24 mouse cellular contexts compared by ENCODE assay signal in genomic region chr11:37031305-37032055, GRCm38 (mm10).
DNase-seq lines count a peak whose midpoint lies in the region; ATAC-seq and TF ChIP-seq lines count a peak whose summit lies in the region.
"Had no signal": no experiment of that assay in that cellular context is flagged by ENCODE, and none has a peak within 500 bp of the region (broad histone marks: within the 10 kb centered on the region; RNA-seq: fewer than 3 reads in every experiment).

No protein-coding gene starts in this region.

- no peaks in the 10 kb centered on the region for H3K9me3 ChIP-seq in forebrain, embryonic 11.5 days (ENCODE audit: control insufficient read depth, low read length)
- H3K9me3 ChIP-seq in forebrain, embryonic 16.5 days (ENCODE audit: control insufficient read depth, low read length): no peaks in the 10 kb centered on the region
- no peaks in the 10 kb centered on the region for H3K9me3 ChIP-seq in ES-E14 (ENCODE audit: control insufficient read depth, insufficient read depth, low read depth, low read length)
- no peaks in the 10 kb centered on the region for H3K9me3 ChIP-seq in limb, embryonic 13.5 days
- no peaks in the 10 kb centered on the region for H3K9me3 ChIP-seq in hindbrain, embryonic 13.5 days
- H3K9me3 ChIP-seq: hindbrain, embryonic 12.5 days; liver, embryonic 13.5 days had no signal

- no peaks in the 10 kb centered on the region; the same call in 1 of the 2 replicates for H3K4me1 ChIP-seq in forebrain, embryonic 11.5 days (replicated peaks; ENCODE audit: control insufficient read depth, insufficient read depth, low read length)
- H3K4me1 ChIP-seq in forebrain, embryonic 16.5 days (replicated peaks; ENCODE audit: control insufficient read depth, insufficient read depth, low read length): no peaks in the 10 kb centered on the region
- peaks cover 2 to 5% of the 10 kb centered on the region in 2 experiments; a peak in 1 of 4 replicates for H3K4me1 ChIP-seq in ES-E14 (ENCODE audit: control insufficient read depth in 2 of 2, insufficient read depth in 2 of 2, low read length in 2 of 2, poor library complexity in 1 of 2)
- H3K4me1 ChIP-seq in limb, embryonic 13.5 days: peaks cover 12% of the 10 kb centered on the region
- no peaks in the 10 kb centered on the region for H3K4me1 ChIP-seq in hindbrain, embryonic 13.5 days (replicated peaks)
- H3K4me1 ChIP-seq: liver, embryonic 13.5 days had no signal

- no peaks in the 10 kb centered on the region for H3K36me3 ChIP-seq in forebrain, embryonic 11.5 days (ENCODE audit: control insufficient read depth, insufficient read depth, low read length)
- no peaks in the 10 kb centered on the region for H3K36me3 ChIP-seq in forebrain, embryonic 16.5 days (ENCODE audit: control insufficient read depth, insufficient read depth)
- no peaks in the 10 kb centered on the region for H3K36me3 ChIP-seq in ES-E14 (ENCODE audit: control insufficient read depth, insufficient read depth, low read length, poor library complexity, severe bottlenecking)
- H3K36me3 ChIP-seq in limb, embryonic 13.5 days: no peaks in the 10 kb centered on the region
- H3K36me3 ChIP-seq in hindbrain, embryonic 13.5 days: no peaks in the 10 kb centered on the region
- H3K36me3 ChIP-seq: hindbrain, embryonic 12.5 days; liver, embryonic 13.5 days had no signal

- 29% methylated on average over 7 of the region's 7 CpGs for WGBS in forebrain, embryonic 11.5 days
- WGBS in forebrain, embryonic 16.5 days: 30% methylated on average over 7 of the region's 7 CpGs
- 13% methylated on average over 7 of the region's 7 CpGs for WGBS in limb, embryonic 13.5 days
- WGBS in hindbrain, embryonic 13.5 days: 49% methylated on average over 7 of the region's 7 CpGs

- in situ Hi-C loops in ES-E14 (cut with MboI; ENCODE audit: low sequenced_read_pairs in 2 of 2, unreplicated experiment in 2 of 2): no loop called here

- no peak overlapping the region for H3K27ac ChIP-seq in forebrain, embryonic 11.5 days (ENCODE audit: low read depth, low read length)
- no peak overlapping the region for H3K27ac ChIP-seq in forebrain, embryonic 16.5 days (ENCODE audit: low read length)
- H3K27ac ChIP-seq in ES-E14 (ENCODE audit: insufficient read depth, low read depth, low read length, poor library complexity, severe bottlenecking): no peak overlapping the region
- no peak overlapping the region for H3K27ac ChIP-seq in limb, embryonic 13.5 days
- no peak overlapping the region for H3K27ac ChIP-seq in hindbrain, embryonic 13.5 days
- H3K27ac ChIP-seq: heart, adult 2 months; hindbrain, embryonic 12.5 days; liver, embryonic 13.5 days; stomach, postnatal 0 days had no signal

- no peaks in the 10 kb centered on the region for H3K27me3 ChIP-seq in forebrain, embryonic 11.5 days (ENCODE audit: control insufficient read depth, insufficient read depth, low read length)
- no peaks in the 10 kb centered on the region for H3K27me3 ChIP-seq in forebrain, embryonic 16.5 days (replicated peaks; ENCODE audit: control insufficient read depth, insufficient read depth, low read length)
- no peaks in the 10 kb centered on the region for H3K27me3 ChIP-seq in limb, embryonic 13.5 days
- H3K27me3 ChIP-seq in hindbrain, embryonic 13.5 days: no peaks in the 10 kb centered on the region
- H3K27me3 ChIP-seq: CH12.LX; hindbrain, embryonic 12.5 days; liver, embryonic 13.5 days had no signal

- H3K4me2 ChIP-seq in forebrain, embryonic 11.5 days (ENCODE audit: low read depth, low read length, severe bottlenecking): no peak overlapping the region
- H3K4me2 ChIP-seq in forebrain, embryonic 16.5 days (ENCODE audit: low read length): no peak overlapping the region
- no peak overlapping the region for H3K4me2 ChIP-seq in limb, embryonic 13.5 days (replicated peaks)
- H3K4me2 ChIP-seq in hindbrain, embryonic 13.5 days: no peak overlapping the region
- H3K4me2 ChIP-seq: hindbrain, embryonic 12.5 days; liver, embryonic 13.5 days; lung, embryonic 14.5 days had no signal

- DNase-seq in forebrain, embryonic 11.5 days (ENCODE audit: low spot score): no peak
- DNase-seq in ES-E14 (ENCODE audit: low read depth, low spot score): peak; percentile 59
- DNase-seq in brain, embryonic 14.5 days (ENCODE audit: low read depth): peak; percentile 49
- no peak for DNase-seq in lung, postnatal 36 days
- DNase-seq: adrenal gland, adult 8-10 months; B cell, adult 2 months; cerebellum, adult 18-20 months; cerebellum, postnatal 14 days; gastrocnemius, postnatal 36 days; heart, adult 2 months; kidney, adult 8-10 months; kidney, postnatal 10 days; liver, embryonic 13.5 days; lung, embryonic 14.5 days; lung, postnatal 4 days; midbrain, embryonic 14.5 days; right cerebral cortex, postnatal 14 days; thymus, postnatal 14 days had no signal

- no peak for TF ChIP-seq CTCF in brain, embryonic 14.5 days (IDR thresholded peaks at IDR 0.05; ENCODE audit: borderline replicate concordance, extremely low read depth, insufficient read depth, insufficient read length)

- no peak overlapping the region for H3K9ac ChIP-seq in forebrain, embryonic 11.5 days (ENCODE audit: low read length)
- H3K9ac ChIP-seq in forebrain, embryonic 16.5 days (replicated peaks; ENCODE audit: low read depth, low read length): no peak overlapping the region
- no peak overlapping the region for H3K9ac ChIP-seq in ES-E14 (ENCODE audit: insufficient read depth, low read depth, low read length, poor library complexity, severe bottlenecking)
- H3K9ac ChIP-seq in limb, embryonic 13.5 days: no peak overlapping the region
- H3K9ac ChIP-seq in hindbrain, embryonic 13.5 days: no peak overlapping the region
- H3K9ac ChIP-seq: hindbrain, embryonic 12.5 days; liver, embryonic 13.5 days; lung, embryonic 14.5 days had no signal

- ATAC-seq in forebrain, embryonic 11.5 days (replicated peaks; ENCODE audit: low FRiP score): peak; percentile 33; the same call in 1 of the 2 replicates
- no peak for ATAC-seq in forebrain, embryonic 16.5 days
- ATAC-seq in limb, embryonic 13.5 days (ENCODE audit: low FRiP score, low read depth): peak; percentile 61; the same call in 1 of the 2 replicates
- ATAC-seq in hindbrain, embryonic 13.5 days (ENCODE audit: low FRiP score): no peak

- H3K4me3 ChIP-seq in forebrain, embryonic 11.5 days (ENCODE audit: low read depth, low read length): no peak overlapping the region
- H3K4me3 ChIP-seq in forebrain, embryonic 16.5 days (replicated peaks; ENCODE audit: low read length): no peak overlapping the region
- H3K4me3 ChIP-seq in ES-E14 (ENCODE audit: insufficient read depth in 1 of 2, low read depth in 1 of 2, low read length in 2 of 2, poor library complexity in 1 of 2, severe bottlenecking in 1 of 2): no peak overlapping the region
- H3K4me3 ChIP-seq in limb, embryonic 13.5 days: no peak overlapping the region
- H3K4me3 ChIP-seq in hindbrain, embryonic 13.5 days: no peak overlapping the region
- H3K4me3 ChIP-seq: heart, adult 2 months; hindbrain, embryonic 12.5 days; liver, embryonic 13.5 days had no signal

- TF ChIP-seq POLR2A in brain, embryonic 14.5 days (IDR thresholded peaks at IDR 0.05; ENCODE audit: borderline replicate concordance, extremely low read depth, insufficient read depth, insufficient read length, poor library complexity, severe bottlenecking): no peak

TF ChIP-seq in ES-E14, 5 proteins besides CTCF, POLR2A, EP300 and RAD21:
- TF ChIP-seq ZNF384 (IDR thresholded peaks at IDR 0.05; ENCODE audit: low read depth, low read length): no peak
- TF ChIP-seq ZC3H11A (IDR thresholded peaks at IDR 0.05; ENCODE audit: borderline replicate concordance, low read depth, low read length): no peak
- no peak for TF ChIP-seq CHD2 (IDR thresholded peaks at IDR 0.05; ENCODE audit: low read depth, low read length)
- TF ChIP-seq HCFC1 (IDR thresholded peaks at IDR 0.05; ENCODE audit: borderline replicate concordance, insufficient read depth, low read length): no peak

Comparison
In these comparisons a context has a peak if more than half of its experiments do, and no peak if none do; other contexts are left out.
1. ATAC-seq: peak in forebrain, embryonic 11.5 days (single experiment) and limb, embryonic 13.5 days (single experiment); none in forebrain, embryonic 16.5 days (single experiment) and hindbrain, embryonic 13.5 days (single experiment).
2. DNase-seq: peak in ES-E14 (single experiment) and brain, embryonic 14.5 days (single experiment); none in forebrain, embryonic 11.5 days (single experiment) and lung, postnatal 36 days (single experiment).